Mouse (Mus musculus) activated CD4-positive, CD25-positive, alpha-beta regulatory T cell (primary cell): Measurements from ENCODE around the gene Fam43b. TPM values are rescaled to one million over a fixed set of nuclear protein-coding genes. Genes with fewer than 3 reads are reported as not detected.

Experiments used
- polyA plus RNA-seq, 2 experiments: library from polyadenylated mRNA; unstranded; fragments of 100-300 nt; shearing (Covaris generic); gene quantifications; one replicate each; pipeline ENCODE4 v1.2.1; 2017

The Fam43b gene
- polyA plus RNA-seq = not detected

DNA sequence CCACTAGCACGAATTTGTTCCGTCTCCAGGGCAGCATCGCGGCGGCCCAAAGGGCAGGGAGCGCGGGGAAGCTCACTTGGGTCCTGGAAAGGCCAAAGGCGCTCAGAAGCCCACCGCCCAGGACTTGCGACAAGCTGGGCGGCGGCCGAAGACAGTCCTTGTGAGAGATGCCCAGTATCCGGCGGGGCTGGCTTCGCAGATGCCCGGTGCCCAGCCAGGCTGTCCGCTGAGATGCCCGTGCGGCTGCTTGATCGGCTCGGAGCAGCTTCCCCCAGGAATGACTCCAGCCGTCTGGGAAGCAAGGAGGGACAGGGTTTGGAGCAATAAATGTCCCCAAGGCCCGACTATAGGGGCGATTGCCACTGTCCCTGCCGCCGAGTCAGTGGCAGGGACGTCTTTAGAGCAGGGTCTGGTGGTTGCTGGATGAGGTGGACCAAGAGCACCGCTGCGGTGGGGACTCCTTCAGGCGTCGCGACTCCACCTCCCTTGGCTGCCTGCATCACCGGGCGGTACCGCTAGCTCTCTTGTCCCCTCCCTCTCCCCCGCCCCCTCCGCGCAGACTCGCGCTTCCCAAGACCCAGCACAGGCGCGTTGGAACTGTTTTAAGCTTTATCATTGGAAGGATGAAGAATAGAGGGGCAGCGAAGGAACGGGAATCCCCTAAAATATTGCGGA lies at the start of gene Fam43b:
Fam43b (minus strand) TSS at position 558 of the 675 bp plus-strand sequence.

DNA sequence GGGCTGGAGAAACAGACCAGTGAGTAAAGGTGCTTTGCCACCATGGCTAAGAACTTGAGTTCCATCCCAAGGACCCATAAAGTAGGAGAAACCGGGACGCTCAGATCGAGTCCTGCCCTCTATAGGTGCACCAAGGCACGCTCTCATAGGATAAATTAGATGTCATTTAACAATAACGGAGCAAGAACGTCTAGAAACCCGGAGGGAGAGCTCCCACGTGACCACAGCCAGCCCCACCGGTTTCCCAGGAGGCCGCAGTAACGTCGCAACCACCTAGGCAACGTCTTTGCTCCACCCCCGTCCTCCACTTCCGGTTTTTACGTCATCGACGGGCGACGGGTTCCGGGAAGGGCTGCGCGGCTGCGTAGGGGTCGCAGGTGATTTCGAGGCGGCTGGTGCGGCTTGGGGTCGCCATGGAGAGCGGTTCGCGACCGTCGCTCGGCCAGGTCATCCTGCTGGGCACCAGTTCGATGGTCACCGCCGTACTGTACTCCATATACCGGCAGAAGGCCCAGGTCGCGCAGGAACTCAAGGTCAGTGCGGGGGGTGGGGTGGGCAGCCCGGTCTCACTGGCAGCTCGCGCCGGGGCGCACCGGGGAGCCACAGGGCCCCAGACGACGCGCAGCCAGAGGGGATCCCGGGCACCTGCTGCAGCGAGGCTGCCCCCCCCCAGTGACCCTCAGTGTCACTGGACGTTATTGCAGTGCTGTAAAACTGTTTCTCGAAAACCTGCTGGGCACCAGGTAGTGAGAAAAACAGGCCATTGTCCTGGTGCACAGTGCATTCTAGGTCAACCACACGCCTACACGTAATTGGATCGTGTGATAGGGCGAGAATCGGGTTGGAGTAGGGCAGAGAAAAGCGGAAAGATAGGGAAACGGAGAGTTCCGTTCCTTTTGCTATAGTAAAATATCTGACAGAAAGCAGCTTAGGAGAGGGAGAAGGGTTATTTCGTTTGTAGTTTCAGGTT lies 38.3 kb upstream of the Fam43b start, which contains the start of gene Mul1:
Mul1 (plus strand) TSS at position 325 of the 970 bp plus-strand sequence.

DNA sequence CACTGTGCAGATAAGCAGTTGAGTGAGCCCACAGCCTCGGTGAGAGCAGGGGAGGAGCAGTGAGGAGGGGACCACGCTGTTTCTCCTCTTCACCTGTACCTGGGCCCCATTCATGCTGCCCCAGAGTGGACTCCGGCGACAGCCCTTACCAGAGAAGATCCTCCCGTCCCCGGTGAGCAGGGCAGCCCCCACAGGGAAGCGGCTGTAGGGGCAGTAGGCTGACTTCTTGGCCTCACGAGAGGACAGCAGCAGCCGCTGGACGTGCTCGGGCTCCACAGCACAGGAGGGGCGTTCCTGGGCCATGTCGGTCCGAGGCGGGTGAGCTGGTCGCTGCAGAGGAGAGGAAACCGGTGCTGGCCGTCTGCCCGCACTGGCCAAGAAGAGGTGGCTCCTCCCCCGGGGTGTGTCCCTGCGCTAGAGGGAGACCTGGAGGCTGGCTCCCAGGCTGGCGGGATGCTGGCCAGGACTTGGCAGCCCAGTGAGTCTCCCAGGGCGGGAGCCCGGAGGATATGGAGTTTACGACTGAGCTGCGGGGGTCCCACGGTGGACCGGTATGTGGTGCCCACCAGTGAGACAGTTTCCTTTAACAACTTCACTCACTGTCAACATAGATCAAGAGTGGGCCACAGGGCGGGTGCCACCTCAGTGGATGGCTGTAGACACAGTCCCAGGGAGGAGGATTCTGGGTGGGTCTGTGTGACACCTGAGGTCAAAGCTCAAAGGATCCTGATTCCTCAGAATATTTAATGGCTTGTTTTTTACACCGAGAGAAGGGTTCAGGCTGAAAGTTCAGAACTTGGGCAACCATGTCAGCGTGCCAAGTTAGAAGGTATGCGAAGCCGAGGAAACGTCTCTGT lies 28.5 kb downstream of the Fam43b start, which contains the start of gene Cda:
Cda (minus strand) TSS at position 352 of the 857 bp plus-strand sequence.

Other genes with a start within 250 kb of the Fam43b start
- 100 to 1,000 TPM; 187 to 191 TPM for gene Hp1bp3, start 180.2 kb downstream of the Fam43b start, polyA plus RNA-seq
- gene Sh2d5, start 146.1 kb downstream of the Fam43b start, polyA plus RNA-seq = under 1 TPM; 0.06 to 0.18 TPM
- under 1 TPM; 0.08 to 0.34 TPM for gene Kif17, start 146.1 kb downstream of the Fam43b start, polyA plus RNA-seq
- gene Ddost, start 91.8 kb downstream of the Fam43b start, polyA plus RNA-seq = 100 to 1,000 TPM; 166 to 178 TPM
- 100 to 1,000 TPM; 103 to 124 TPM for gene Pink1, start 70.2 kb downstream of the Fam43b start, polyA plus RNA-seq
- gene Cda, start 28.5 kb downstream of the Fam43b start, polyA plus RNA-seq = not detected
- gene Mul1, start 38.1 kb upstream of the Fam43b start, polyA plus RNA-seq = 10 to 100 TPM; 10.8 to 11.6 TPM
- gene Camk2n1, start 57.8 kb upstream of the Fam43b start, polyA plus RNA-seq = under 1 TPM; 0.27 to 0.72 TPM
- not detected for gene Vwa5b1, start 239.4 kb upstream of the Fam43b start, polyA plus RNA-seq